Mouse (Mus musculus) adrenal gland, postnatal 25 days (tissue): ENCODE data around the gene Agap1. TPM values are rescaled to one million over a fixed set of nuclear protein-coding genes. Genes with fewer than 3 reads are reported as not detected.

ENCODE experiments used
- DNase-seq: peaks from one replicate; pipeline ENCODE4 v3.0.0; 2021; ENCODE audit warnings: mixed read lengths
- total RNA-seq: library from RNA; stranded (reverse); gene quantifications from 2 replicates; pipeline ENCODE4 v1.2.3, GENCODE M21; 2021

Gene Agap1
- total RNA-seq, 1 experiment from 2014 or later = 55.0 TPM

- peak; percentile 19 for DNase-seq
Measured at GRCm38 (mm10) chr1:89617336-89617735, 162.7 kb downstream of the Agap1 start.

- peak; percentile 43 for DNase-seq
Measured at GRCm38 (mm10) chr1:89619963-89620362, 165.4 kb downstream of the Agap1 start.

GRCm38 (mm10) chr1:89621014-89621791, 166.6 kb downstream of the Agap1 start:
- no peak for DNase-seq

GRCm38 (mm10) chr1:89621952-89622351, 167.3 kb downstream of the Agap1 start:
- DNase-seq = peak; percentile 83

GRCm38 (mm10) chr1:89622801-89623200, 168.2 kb downstream of the Agap1 start:
- no peak for DNase-seq

- no peak for DNase-seq
Measured at GRCm38 (mm10) chr1:89625312-89625711, 170.7 kb downstream of the Agap1 start.

- DNase-seq = no peak
Measured at GRCm38 (mm10) chr1:89625967-89626366, 171.4 kb downstream of the Agap1 start.

GRCm38 (mm10) chr1:89626940-89627339, 172.3 kb downstream of the Agap1 start:
- DNase-seq = no peak

GRCm38 (mm10) chr1:89627650-89628049, 173.0 kb downstream of the Agap1 start:
- peak; percentile 39 for DNase-seq

- DNase-seq = no peak
Measured at GRCm38 (mm10) chr1:89630836-89631235, 176.2 kb downstream of the Agap1 start.

- no peak for DNase-seq
Measured at GRCm38 (mm10) chr1:89631747-89632146, 177.1 kb downstream of the Agap1 start.

GRCm38 (mm10) chr1:89634055-89634454, 179.4 kb downstream of the Agap1 start:
- no peak for DNase-seq

GRCm38 (mm10) chr1:89635131-89635530, 180.5 kb downstream of the Agap1 start:
- no peak for DNase-seq

GRCm38 (mm10) chr1:89637670-89638069, 183.1 kb downstream of the Agap1 start:
- DNase-seq = no peak

- no peak for DNase-seq
Measured at GRCm38 (mm10) chr1:89643445-89644100, 189.0 kb downstream of the Agap1 start.

GRCm38 (mm10) chr1:89644120-89644519, 189.5 kb downstream of the Agap1 start:
- peak; percentile 44 for DNase-seq

- peak; percentile 63 for DNase-seq
Measured at GRCm38 (mm10) chr1:89646326-89647018, 191.9 kb downstream of the Agap1 start.

- DNase-seq = no peak
Measured at GRCm38 (mm10) chr1:89647505-89647904, 192.9 kb downstream of the Agap1 start.

- DNase-seq = no peak
Measured at GRCm38 (mm10) chr1:89650557-89650956, 196.0 kb downstream of the Agap1 start.

- DNase-seq = no peak
Measured at GRCm38 (mm10) chr1:89656167-89656566, 201.6 kb downstream of the Agap1 start.

- DNase-seq = peak; percentile 77
Measured at GRCm38 (mm10) chr1:89656643-89657321, 202.2 kb downstream of the Agap1 start.

GRCm38 (mm10) chr1:89660804-89661203, 206.2 kb downstream of the Agap1 start:
- no peak for DNase-seq
